Mouse (Mus musculus): ENCODE data around the gene Mrps9.

DNA sequence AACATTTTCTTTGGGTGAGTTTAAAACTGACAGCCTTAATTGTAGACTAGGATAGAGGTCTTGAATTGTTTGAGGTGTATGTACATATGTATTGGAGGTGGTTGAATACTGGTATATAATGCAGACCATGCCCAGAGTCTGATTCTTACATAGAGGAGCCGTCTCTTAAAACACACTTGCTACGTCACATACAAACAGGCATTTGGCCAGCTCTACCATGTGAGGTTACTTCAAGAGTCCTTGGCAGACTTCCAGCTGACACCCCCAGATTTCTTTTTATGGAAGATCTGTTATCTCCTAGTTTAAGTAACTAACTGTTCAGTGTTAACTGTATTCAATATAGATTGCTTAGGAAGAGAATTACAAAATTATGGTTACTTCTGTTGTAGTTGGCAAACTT lies 23.1 kb downstream of the Mrps9 start:
- TF ChIP-seq KAT2A (IDR thresholded peaks at IDR 0.05; ENCODE audit: insufficient replicate concordance, low read length) (no peak), TBP (conservative IDR thresholded peaks at IDR 0.05; ENCODE audit: low read depth, low read length) (no peak), MAZ (IDR thresholded peaks at IDR 0.05; ENCODE audit: low read depth, low read length) (no peak), POLR2A (IDR thresholded peaks at IDR 0.05; ENCODE audit: low read depth, low read length) (no peak), SMC3 (IDR thresholded peaks at IDR 0.05; ENCODE audit: low read depth, low read length) (no peak)

Measured in CH12.LX (cell line).